Mouse (Mus musculus) megakaryocyte-erythroid progenitor cell, adult 5-6 weeks (primary cell): ENCODE results near the gene Kctd20. TPM values are rescaled to one million over a fixed set of nuclear protein-coding genes. Genes with fewer than 3 reads are reported as not detected.
"Not testable (repeated sequence)": the region's sequence is repeated elsewhere in the genome, so short reads cannot be mapped to it uniquely, and the experiment has no call there.

Experiments used
- ATAC-seq: replicated peaks from 2 replicates; pipeline ENCODE4 v1.8.0; 2016; ENCODE audit warnings: mild to moderate bottlenecking, inconsistent platforms; ENCODE audit not compliant: severe bottlenecking, poor library complexity, low FRiP score, low TSS enrichment
- total RNA-seq, 2 experiments: library from RNA; stranded (forward) in 1 of 2; stranded (reverse) in 1 of 2; fragments of 200-1000, 215-1000 nt in 1 of 2; fragments of >200 nt in 1 of 2; fragmentation: Nextera tagmentation in 1 of 2; gene quantifications; 2 replicates each; pipeline ENCODE4 v1.2.3; 2014 to 2017

Kctd20 gene
- total RNA-seq, 2 experiments from 2014 or later, result 33.8 to 39.9 TPM

- ATAC-seq, result no peak
Measured at GRCm38 (mm10) chr17:28970122-28970521, 18.4 kb downstream of the Kctd20 start.

GRCm38 (mm10) chr17:28979091-28979490 is 27.3 kb downstream of the Kctd20 start:
- no peak for ATAC-seq

- no peak for ATAC-seq
Measured at GRCm38 (mm10) chr17:28981081-28981480, 29.3 kb downstream of the Kctd20 start.

GRCm38 (mm10) chr17:28982591-28982990 is 30.8 kb downstream of the Kctd20 start:
- no peak for ATAC-seq

GRCm38 (mm10) chr17:28984724-28985420 is 33.1 kb downstream of the Kctd20 start:
- no peak for ATAC-seq

- ATAC-seq, result peak; percentile 49; the same call in 1 of the 2 replicates
Measured at GRCm38 (mm10) chr17:28986833-28987232, 35.1 kb downstream of the Kctd20 start.

GRCm38 (mm10) chr17:28987713-28988112 is 36.0 kb downstream of the Kctd20 start:
- ATAC-seq, result peak; percentile 61; the same call in 1 of the 2 replicates

GRCm38 (mm10) chr17:28988291-28988690 is 36.5 kb downstream of the Kctd20 start:
- no peak for ATAC-seq

- no peak for ATAC-seq
Measured at GRCm38 (mm10) chr17:28988996-28989395, 37.2 kb downstream of the Kctd20 start.

- ATAC-seq, result no peak
Measured at GRCm38 (mm10) chr17:28990060-28990459, 38.3 kb downstream of the Kctd20 start.

- ATAC-seq, result no peak
Measured at GRCm38 (mm10) chr17:28991286-28991685, 39.5 kb downstream of the Kctd20 start.

GRCm38 (mm10) chr17:28992105-28992504 is 40.4 kb downstream of the Kctd20 start:
- ATAC-seq, result no peak

- not testable (repeated sequence) for ATAC-seq
Measured at GRCm38 (mm10) chr17:28993004-28993403, 41.3 kb downstream of the Kctd20 start.

GRCm38 (mm10) chr17:28994615-28995014 is 42.9 kb downstream of the Kctd20 start:
- no peak for ATAC-seq

GRCm38 (mm10) chr17:29000465-29000864 is 48.7 kb downstream of the Kctd20 start:
- no peak for ATAC-seq

- ATAC-seq, result no peak
Measured at GRCm38 (mm10) chr17:29003740-29004139, 52.0 kb downstream of the Kctd20 start.

GRCm38 (mm10) chr17:29005002-29005401 is 53.3 kb downstream of the Kctd20 start:
- no peak for ATAC-seq

- no peak for ATAC-seq
Measured at GRCm38 (mm10) chr17:29006812-29007211, 55.1 kb downstream of the Kctd20 start.

GRCm38 (mm10) chr17:29007243-29007640 is 55.5 kb downstream of the Kctd20 start:
- peak; percentile 30 for ATAC-seq

- peak; percentile 76 for ATAC-seq
Measured at GRCm38 (mm10) chr17:29007641-29008325, 56.0 kb downstream of the Kctd20 start, which contains the start of gene Stk38. Gene Stk38 (minus strand): TSS chr17:29007995.

GRCm38 (mm10) chr17:29008326-29008650 is 56.5 kb downstream of the Kctd20 start:
- no peak for ATAC-seq
